ENCODE assay signal across 9 mouse cellular contexts in the genomic region with DNA sequence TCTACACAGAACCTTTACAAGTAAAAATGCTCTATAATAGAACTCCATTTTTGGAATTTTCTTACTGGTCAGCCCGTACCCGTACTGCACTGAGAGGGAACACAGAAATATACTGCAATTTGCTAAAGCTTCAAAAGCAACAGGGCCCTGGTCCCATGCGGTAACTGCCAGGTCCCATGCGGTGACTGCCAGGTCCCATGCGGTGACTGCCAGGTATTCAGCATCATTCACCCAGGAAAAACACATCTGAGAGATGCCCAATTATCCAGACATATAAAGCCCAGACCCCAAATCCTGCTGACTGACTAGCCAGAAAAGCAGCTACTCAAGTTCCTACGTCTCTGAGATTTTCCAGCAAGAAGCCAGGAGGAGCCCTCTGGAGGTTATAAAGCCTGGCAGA. TPM values are rescaled to one million over a fixed set of nuclear protein-coding genes. Genes with fewer than 3 reads are reported as not detected.
A peak's percentile ranks its signal among the peaks of the same experiment; 100 is the strongest.
DNase-seq lines count a peak whose midpoint lies in the region; ATAC-seq and TF ChIP-seq lines count a peak whose summit lies in the region.
"Had no signal": no experiment of that assay in that cellular context is flagged by ENCODE, and none has a peak within 500 bp of the region (broad histone marks: within the 10 kb centered on the region; RNA-seq: fewer than 3 reads in every experiment).

No protein-coding gene starts in this region.

- WGBS in embryonic facial prominence, embryonic 14.5 days, result 72% methylated on average over 6 of the region's 6 CpGs
- WGBS in intestine, embryonic 15.5 days, result 82% methylated on average over 6 of the region's 6 CpGs
- WGBS in neural tube, embryonic 13.5 days, result 82% methylated on average over 6 of the region's 6 CpGs

- H3K9ac ChIP-seq in embryonic facial prominence, embryonic 14.5 days (ENCODE audit: low read depth, low read length), result peak overlapping the region; percentile 95
- H3K9ac ChIP-seq in intestine, embryonic 15.5 days, result no peak overlapping the region
- H3K9ac ChIP-seq in neural tube, embryonic 13.5 days, result peak overlapping the region; percentile 95

- TF ChIP-seq CTCF in layer of hippocampus, adult 2 months (conservative IDR thresholded peaks at IDR 0.05), result no peak

- peak overlapping the region; percentile 87 for H3K4me3 ChIP-seq in layer of hippocampus, adult 2 months
- peak overlapping the region; percentile 72 for H3K4me3 ChIP-seq in embryonic facial prominence, embryonic 14.5 days (ENCODE audit: low read depth, low read length)
- no peak overlapping the region for H3K4me3 ChIP-seq in intestine, embryonic 15.5 days (replicated peaks)
- peak overlapping the region; percentile 93 for H3K4me3 ChIP-seq in neural tube, embryonic 13.5 days

- peaks cover 3% of the 10 kb centered on the region; the same call in 1 of the 2 replicates for H3K36me3 ChIP-seq in embryonic facial prominence, embryonic 14.5 days (ENCODE audit: control insufficient read depth, insufficient read depth, low read length)
- H3K36me3 ChIP-seq in intestine, embryonic 15.5 days, result 0 out of 2 replicates have a peak, but pooled peaks cover 2% of the 10 kb centered on the region
- H3K36me3 ChIP-seq in neural tube, embryonic 13.5 days, result 0 out of 2 replicates have a peak, but pooled peaks cover 4% of the 10 kb centered on the region

- ATAC-seq in embryonic facial prominence, embryonic 14.5 days (ENCODE audit: low read depth), result no peak
- ATAC-seq in intestine, embryonic 15.5 days, result no peak
- ATAC-seq in neural tube, embryonic 13.5 days (ENCODE audit: low read depth), result no peak

- H3K27me3 ChIP-seq in embryonic facial prominence, embryonic 14.5 days (replicated peaks; ENCODE audit: control insufficient read depth, insufficient read depth, low read length), result no peaks in the 10 kb centered on the region
- H3K27me3 ChIP-seq in intestine, embryonic 15.5 days (replicated peaks), result no peaks in the 10 kb centered on the region
- no peaks in the 10 kb centered on the region for H3K27me3 ChIP-seq in neural tube, embryonic 13.5 days

- no peak for DNase-seq in layer of hippocampus, adult 2 months (ENCODE audit: low spot score in 2 of 2)
- no peak for DNase-seq in layer of hippocampus, adult 9-11 months
- no peak for DNase-seq in embryonic facial prominence, embryonic 14.5 days (ENCODE audit: low spot score)
- no peak for DNase-seq in spleen, adult 18-20 months
- DNase-seq in embryo, embryonic 10 days (ENCODE audit: low spot score), result no peak
- no peak for DNase-seq in yolk sac, embryonic 10.5 days (ENCODE audit: low spot score)
- DNase-seq: gastrocnemius, postnatal 25 days had no signal

- H3K4me2 ChIP-seq in embryonic facial prominence, embryonic 14.5 days (ENCODE audit: low read depth, low read length), result peak overlapping the region; percentile 88
- H3K4me2 ChIP-seq in intestine, embryonic 15.5 days (replicated peaks), result peak overlapping the region; percentile 75
- H3K4me2 ChIP-seq in neural tube, embryonic 13.5 days, result peak overlapping the region; percentile 87

- no peak overlapping the region for H3K27ac ChIP-seq in layer of hippocampus, adult 2 months
- no peak overlapping the region for H3K27ac ChIP-seq in embryonic facial prominence, embryonic 14.5 days (replicated peaks; ENCODE audit: low read depth, low read length)
- no peak overlapping the region for H3K27ac ChIP-seq in intestine, embryonic 15.5 days
- H3K27ac ChIP-seq in neural tube, embryonic 13.5 days (replicated peaks), result no peak overlapping the region

- H3K4me1 ChIP-seq in embryonic facial prominence, embryonic 14.5 days (ENCODE audit: control insufficient read depth, insufficient read depth, low read length), result peaks cover 38% of the 10 kb centered on the region
- peaks cover 43% of the 10 kb centered on the region for H3K4me1 ChIP-seq in intestine, embryonic 15.5 days (replicated peaks)
- peaks cover 64% of the 10 kb centered on the region for H3K4me1 ChIP-seq in neural tube, embryonic 13.5 days (replicated peaks)

- no peaks in the 10 kb centered on the region for H3K9me3 ChIP-seq in embryonic facial prominence, embryonic 14.5 days (ENCODE audit: control insufficient read depth, low read length)
- no peaks in the 10 kb centered on the region for H3K9me3 ChIP-seq in intestine, embryonic 15.5 days
- H3K9me3 ChIP-seq in neural tube, embryonic 13.5 days, result no peaks in the 10 kb centered on the region

RNA-seq across cellular contexts. Expression of gene Josd1, which starts 3.1 kb away (rescaled TPM):
- 10 to 100 TPM; 46.0 to 47.0 TPM for total RNA-seq in layer of hippocampus, adult 2 months (2021)
- 19.0 and 19.9 TPM in 2 replicates for polyA plus RNA-seq in embryonic facial prominence, embryonic 14.5 days (2014; fragmentation: Nextera tagmentation; extraction: Ambion mirVana)
- 18.7 and 19.4 TPM in 2 replicates for polyA plus RNA-seq in intestine, embryonic 15.5 days (2015; fragmentation: Nextera tagmentation; extraction: Ambion mirVana)
- polyA plus RNA-seq in neural tube, embryonic 13.5 days (2015; fragmentation: Nextera tagmentation; extraction: Ambion mirVana), result 20.9 and 21.3 TPM in 2 replicates

RNA-seq across cellular contexts. Expression of gene Gtpbp1, which starts 6.0 kb away (rescaled TPM):
- total RNA-seq in layer of hippocampus, adult 2 months (2021), result 10 to 100 TPM; 52.4 to 59.1 TPM
- polyA plus RNA-seq in embryonic facial prominence, embryonic 14.5 days (2014; fragmentation: Nextera tagmentation; extraction: Ambion mirVana), result 27.2 and 28.4 TPM in 2 replicates
- polyA plus RNA-seq in intestine, embryonic 15.5 days (2015; fragmentation: Nextera tagmentation; extraction: Ambion mirVana), result 27.4 and 29.9 TPM in 2 replicates
- polyA plus RNA-seq in neural tube, embryonic 13.5 days (2015; fragmentation: Nextera tagmentation; extraction: Ambion mirVana), result 38.1 and 40.9 TPM in 2 replicates

RNA-seq across cellular contexts. Expression of gene Tomm22, which starts 14.0 kb away (rescaled TPM):
- total RNA-seq in layer of hippocampus, adult 2 months (2021), result 100 to 1,000 TPM in 1 of 2 experiments, 10 to 100 TPM in 1; 99.9 to 105 TPM
- 208 and 234 TPM in 2 replicates for polyA plus RNA-seq in embryonic facial prominence, embryonic 14.5 days (2014; fragmentation: Nextera tagmentation; extraction: Ambion mirVana)
- 261 and 272 TPM in 2 replicates for polyA plus RNA-seq in intestine, embryonic 15.5 days (2015; fragmentation: Nextera tagmentation; extraction: Ambion mirVana)
- 263 and 294 TPM in 2 replicates for polyA plus RNA-seq in neural tube, embryonic 13.5 days (2015; fragmentation: Nextera tagmentation; extraction: Ambion mirVana)

RNA-seq across cellular contexts. Expression of gene Cby1, which starts 25.6 kb away (rescaled TPM):
- total RNA-seq in layer of hippocampus, adult 2 months (2021), result 10 to 100 TPM; 39.5 to 45.4 TPM
- polyA plus RNA-seq in embryonic facial prominence, embryonic 14.5 days (2014; fragmentation: Nextera tagmentation; extraction: Ambion mirVana), result 47.4 and 52.3 TPM in 2 replicates
- polyA plus RNA-seq in intestine, embryonic 15.5 days (2015; fragmentation: Nextera tagmentation; extraction: Ambion mirVana), result 37.6 and 39.0 TPM in 2 replicates
- polyA plus RNA-seq in neural tube, embryonic 13.5 days (2015; fragmentation: Nextera tagmentation; extraction: Ambion mirVana), result 82.6 and 85.6 TPM in 2 replicates

RNA-seq across cellular contexts. Expression of gene Fam227a, which starts 25.9 kb away (rescaled TPM):
- total RNA-seq in layer of hippocampus, adult 2 months (2021), result 10 to 100 TPM; 12.3 to 13.1 TPM
- 0.85 and 1.3 TPM in 2 replicates for polyA plus RNA-seq in embryonic facial prominence, embryonic 14.5 days (2014; fragmentation: Nextera tagmentation; extraction: Ambion mirVana)
- 0.74 and 0.90 TPM in 2 replicates for polyA plus RNA-seq in intestine, embryonic 15.5 days (2015; fragmentation: Nextera tagmentation; extraction: Ambion mirVana)
- 5.3 and 6.2 TPM in 2 replicates for polyA plus RNA-seq in neural tube, embryonic 13.5 days (2015; fragmentation: Nextera tagmentation; extraction: Ambion mirVana)
